ENCODE assay signal across 9 mouse cellular contexts in the genomic region with DNA sequence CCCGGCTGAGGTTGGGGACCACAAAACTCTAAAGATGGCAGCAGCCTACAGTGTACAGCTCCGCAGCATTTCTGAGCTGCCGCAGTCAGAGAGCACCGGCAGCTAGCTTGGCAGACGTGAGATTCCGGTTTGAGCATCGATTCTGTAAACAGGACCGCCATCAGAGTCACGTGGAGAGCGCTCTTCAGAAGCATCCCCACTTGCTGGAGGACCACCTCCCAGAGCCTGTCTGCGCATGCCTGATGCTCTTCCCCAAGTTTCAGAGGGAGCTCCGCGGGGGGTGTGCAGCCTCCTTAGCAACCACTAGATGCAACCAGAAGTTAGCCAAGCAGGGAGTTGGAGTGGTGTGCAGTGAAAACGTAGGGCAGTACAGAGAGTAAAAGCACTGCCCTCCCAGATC. TPM values are rescaled to one million over a fixed set of nuclear protein-coding genes. Genes with fewer than 3 reads are reported as not detected.
DNase-seq lines count a peak whose midpoint lies in the region; ATAC-seq lines count a peak whose summit lies in the region.
"Had no signal": no experiment of that assay in that cellular context is flagged by ENCODE, and none has a peak within 500 bp of the region (broad histone marks: within the 10 kb centered on the region; RNA-seq: fewer than 3 reads in every experiment).

No protein-coding gene starts in this region.

- H3K9me3 ChIP-seq in embryonic facial prominence, embryonic 15.5 days (replicated peaks): no peaks in the 10 kb centered on the region
- H3K9me3 ChIP-seq in neural tube, embryonic 11.5 days (ENCODE audit: control insufficient read depth, low read length): no peaks in the 10 kb centered on the region

- peak; percentile 17 to 36 for DNase-seq in cerebellum, postnatal 25 days
- DNase-seq in cerebellum, adult 11 months: no peak
- peak; percentile 44 for DNase-seq in heart, postnatal 4 days
- DNase-seq in left cerebral cortex, postnatal 36 days (ENCODE audit: low spot score in 2 of 2): peak; percentile 16 to 43
- peak; percentile 51 for DNase-seq in neural tube, embryonic 11.5 days (ENCODE audit: low spot score)
- no peak for DNase-seq in urinary bladder, postnatal 14 days (ENCODE audit: low spot score)

- H3K27ac ChIP-seq in embryonic facial prominence, embryonic 15.5 days (replicated peaks): no peak overlapping the region
- H3K27ac ChIP-seq in neural tube, embryonic 11.5 days (ENCODE audit: low read depth, low read length): no peak overlapping the region

- 30% methylated on average over 14 of the region's 14 CpGs for WGBS in embryonic facial prominence, embryonic 15.5 days
- WGBS in neural tube, embryonic 11.5 days: 38% methylated on average over 14 of the region's 14 CpGs

- peak overlapping the region; percentile 17 for H3K4me3 ChIP-seq in embryonic facial prominence, embryonic 15.5 days (replicated peaks)
- no peak overlapping the region for H3K4me3 ChIP-seq in neural tube, embryonic 11.5 days (ENCODE audit: low read depth, low read length)
- H3K4me3 ChIP-seq: erythroblast, embryonic 14.5 days had no signal

- peak overlapping the region; percentile 38 for H3K4me2 ChIP-seq in embryonic facial prominence, embryonic 15.5 days (replicated peaks)
- H3K4me2 ChIP-seq in neural tube, embryonic 11.5 days (ENCODE audit: low read depth): peak overlapping the region; percentile 21; the same call in 1 of the 2 replicates

- H3K9ac ChIP-seq in embryonic facial prominence, embryonic 15.5 days: no peak overlapping the region
- peak overlapping the region; percentile 11; the same call in 1 of the 2 replicates for H3K9ac ChIP-seq in neural tube, embryonic 11.5 days (ENCODE audit: low read length)

- ATAC-seq in embryonic facial prominence, embryonic 15.5 days (ENCODE audit: insufficient number of reproducible peaks, low FRiP score, low TSS enrichment, low read depth): no peak
- 0 out of 2 replicates have a peak, but pooled peaks have one; percentile 20 for ATAC-seq in neural tube, embryonic 11.5 days (ENCODE audit: insufficient read depth, low FRiP score, low TSS enrichment)
- no peak for ATAC-seq in activated CD4-positive, CD25-positive, alpha-beta regulatory T cell, adult 4 months

- H3K27me3 ChIP-seq in embryonic facial prominence, embryonic 15.5 days: no peaks in the 10 kb centered on the region
- no peaks in the 10 kb centered on the region for H3K27me3 ChIP-seq in neural tube, embryonic 11.5 days (ENCODE audit: control insufficient read depth, insufficient read depth, low read length)

- no peaks in the 10 kb centered on the region; the same call in 1 of the 2 replicates for H3K4me1 ChIP-seq in embryonic facial prominence, embryonic 15.5 days
- H3K4me1 ChIP-seq in neural tube, embryonic 11.5 days (ENCODE audit: control insufficient read depth, insufficient read depth, low read length): no peaks in the 10 kb centered on the region

- intact Hi-C loops in left cerebral cortex, postnatal 36 days (cut with DNase I): no loop called here

- no peaks in the 10 kb centered on the region for H3K36me3 ChIP-seq in embryonic facial prominence, embryonic 15.5 days
- H3K36me3 ChIP-seq in neural tube, embryonic 11.5 days (ENCODE audit: control insufficient read depth, insufficient read depth, low read length): no peaks in the 10 kb centered on the region

RNA-seq across cellular contexts. Expression of gene Daam1, which starts 52.7 kb away (rescaled TPM):
- 11.7 TPM in 2 replicates for polyA plus RNA-seq in embryonic facial prominence, embryonic 15.5 days (2015; fragmentation: Nextera tagmentation; extraction: Ambion mirVana)
- total RNA-seq in heart, postnatal 4 days (2021): 10 to 100 TPM; 88.8 to 92.1 TPM
- total RNA-seq in left cerebral cortex, postnatal 36 days (2021): 10 to 100 TPM; 49.3 to 53.9 TPM
- 18.5 and 20.9 TPM in 2 replicates for polyA plus RNA-seq in neural tube, embryonic 11.5 days (2014; fragmentation: Nextera tagmentation; extraction: Ambion mirVana)
- polyA plus RNA-seq in activated CD4-positive, CD25-positive, alpha-beta regulatory T cell, adult 4 months (2017; shearing (Covaris generic)): 1 to 10 TPM; 1.9 to 2.0 TPM

Comparison
In these comparisons a context has a peak if more than half of its experiments do, and no peak if none do; other contexts are left out.
1. DNase-seq: peak in cerebellum, postnatal 25 days (2 of 2), heart, postnatal 4 days (single experiment), left cerebral cortex, postnatal 36 days (2 of 2) and neural tube, embryonic 11.5 days (single experiment); none in cerebellum, adult 11 months (single experiment) and urinary bladder, postnatal 14 days (single experiment).